Mouse (Mus musculus) CH12F3 (cell line): ENCODE data around the gene Ppp1r15b.

ENCODE experiments used
- in situ Hi-C: fragments of 300-500 bp; cut with MboI; formaldehyde crosslinking; loops from 2 replicates; pipeline ENCODE4 v1.14.3; 2020; ENCODE audit warnings: low sequenced_read_pairs

Ppp1r15b gene

GRCm38 (mm10) chr1:133119931-133120712 is 10.8 kb upstream of the Ppp1r15b start:
- in situ Hi-C loops = no loop called here

- in situ Hi-C loops = no loop called here
Observed at GRCm38 (mm10) chr1:133121246-133121645, 9.7 kb upstream of the Ppp1r15b start.

- in situ Hi-C loops = no loop called here
Observed at GRCm38 (mm10) chr1:133124137-133124536, 6.8 kb upstream of the Ppp1r15b start.

GRCm38 (mm10) chr1:133125640-133126364 is 5.1 kb upstream of the Ppp1r15b start:
- in situ Hi-C loops = no loop called here

GRCm38 (mm10) chr1:133126365-133126740 is 4.6 kb upstream of the Ppp1r15b start:
- in situ Hi-C loops = no loop called here

GRCm38 (mm10) chr1:133127328-133127727 is 3.6 kb upstream of the Ppp1r15b start:
- in situ Hi-C loops = no loop called here

- in situ Hi-C loops = no loop called here
Observed at GRCm38 (mm10) chr1:133129471-133130221, 1.3 kb upstream of the Ppp1r15b start.

- in situ Hi-C loops = no loop called here
Observed at GRCm38 (mm10) chr1:133131561-133131905, 590 bp downstream of the Ppp1r15b start.

GRCm38 (mm10) chr1:133131936-133132335 is 993 bp downstream of the Ppp1r15b start:
- in situ Hi-C loops = no loop called here

- in situ Hi-C loops = no loop called here
Observed at GRCm38 (mm10) chr1:133132388-133133326, 1.7 kb downstream of the Ppp1r15b start.

- in situ Hi-C loops = no loop called here
Observed at GRCm38 (mm10) chr1:133133425-133133824, 2.5 kb downstream of the Ppp1r15b start.

- in situ Hi-C loops = no loop called here
Observed at GRCm38 (mm10) chr1:133134071-133134470, 3.1 kb downstream of the Ppp1r15b start.

- in situ Hi-C loops = no loop called here
Observed at GRCm38 (mm10) chr1:133134881-133135280, 3.9 kb downstream of the Ppp1r15b start.

GRCm38 (mm10) chr1:133135808-133136207 is 4.9 kb downstream of the Ppp1r15b start:
- in situ Hi-C loops = no loop called here

GRCm38 (mm10) chr1:133138401-133138800 is 7.5 kb downstream of the Ppp1r15b start:
- in situ Hi-C loops = no loop called here

- in situ Hi-C loops = no loop called here
Observed at GRCm38 (mm10) chr1:133146014-133147009, 15.4 kb downstream of the Ppp1r15b start.

- in situ Hi-C loops = no loop called here
Observed at GRCm38 (mm10) chr1:133147324-133147723, 16.4 kb downstream of the Ppp1r15b start.

- in situ Hi-C loops = no loop called here
Observed at GRCm38 (mm10) chr1:133148122-133148521, 17.2 kb downstream of the Ppp1r15b start.

- in situ Hi-C loops = no loop called here
Observed at GRCm38 (mm10) chr1:133150556-133150955, 19.6 kb downstream of the Ppp1r15b start.
